Mouse (Mus musculus): Measurements from ENCODE around the gene Hist3h2ba.

Hist3h2ba gene

DNA sequence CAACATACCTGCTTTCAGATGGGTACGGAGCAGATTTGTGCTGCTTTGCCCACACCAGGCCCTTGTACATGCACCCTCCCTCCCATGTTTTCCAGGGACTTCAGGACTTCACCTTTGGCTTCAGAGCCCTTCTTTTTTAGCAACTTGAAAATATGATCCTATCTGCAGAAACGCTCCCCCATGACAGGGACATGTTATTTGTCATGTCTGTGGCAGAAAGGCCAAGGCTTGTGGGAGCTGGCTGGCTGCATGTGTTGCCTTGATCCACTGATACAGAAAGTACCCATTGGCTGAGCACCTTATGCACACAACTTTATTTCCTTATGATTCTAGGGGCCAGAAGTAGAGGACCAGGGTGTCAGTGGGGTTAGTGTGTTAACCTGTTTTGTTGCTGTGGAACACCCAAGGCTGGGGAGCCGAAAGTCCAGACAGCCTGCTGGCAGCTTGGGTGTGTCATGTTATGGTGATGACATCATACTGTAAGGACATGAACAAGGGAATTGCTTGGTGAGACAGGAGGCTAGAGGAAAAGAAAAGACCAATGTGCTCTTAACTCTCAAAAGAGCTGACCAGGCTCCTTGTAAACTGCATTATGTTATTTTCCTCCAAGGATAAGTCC is 36.7 kb downstream of the Hist3h2ba start:
- DNase-seq (ENCODE audit: low read depth): no peak

- DNase-seq (ENCODE audit: low read depth): no peak
Observed at GRCm38 (mm10) chr11:58989166-58989565, 40.4 kb downstream of the Hist3h2ba start.

GRCm38 (mm10) chr11:58990141-58990540 is 41.4 kb downstream of the Hist3h2ba start:
- no peak for DNase-seq (ENCODE audit: low read depth)

DNA sequence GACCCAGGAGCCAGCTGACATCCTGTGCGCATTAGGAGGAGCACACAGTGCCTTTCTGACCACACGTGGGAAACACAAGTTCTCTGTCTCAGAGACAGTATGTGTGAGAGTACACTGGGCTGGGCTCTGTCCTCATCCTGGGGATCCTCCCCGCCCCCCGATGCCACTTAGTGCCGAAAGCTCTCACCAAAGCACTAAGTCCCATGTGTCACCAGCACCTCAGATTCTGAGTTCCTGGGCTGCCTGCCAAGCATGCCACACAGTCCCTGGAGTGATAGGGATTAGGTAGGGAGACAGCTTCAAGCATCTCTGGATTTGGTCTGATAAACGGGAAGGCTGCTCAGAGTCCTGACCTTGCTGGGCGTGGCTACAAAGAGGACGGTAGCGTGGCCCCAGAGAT is 42.1 kb downstream of the Hist3h2ba start:
- no peak for DNase-seq (ENCODE audit: low read depth)

GRCm38 (mm10) chr11:58991911-58992310 is 43.2 kb downstream of the Hist3h2ba start:
- DNase-seq (ENCODE audit: low read depth): no peak

- no peak for DNase-seq (ENCODE audit: low read depth)
Observed at GRCm38 (mm10) chr11:58993091-58993670, 44.5 kb downstream of the Hist3h2ba start.

DNA sequence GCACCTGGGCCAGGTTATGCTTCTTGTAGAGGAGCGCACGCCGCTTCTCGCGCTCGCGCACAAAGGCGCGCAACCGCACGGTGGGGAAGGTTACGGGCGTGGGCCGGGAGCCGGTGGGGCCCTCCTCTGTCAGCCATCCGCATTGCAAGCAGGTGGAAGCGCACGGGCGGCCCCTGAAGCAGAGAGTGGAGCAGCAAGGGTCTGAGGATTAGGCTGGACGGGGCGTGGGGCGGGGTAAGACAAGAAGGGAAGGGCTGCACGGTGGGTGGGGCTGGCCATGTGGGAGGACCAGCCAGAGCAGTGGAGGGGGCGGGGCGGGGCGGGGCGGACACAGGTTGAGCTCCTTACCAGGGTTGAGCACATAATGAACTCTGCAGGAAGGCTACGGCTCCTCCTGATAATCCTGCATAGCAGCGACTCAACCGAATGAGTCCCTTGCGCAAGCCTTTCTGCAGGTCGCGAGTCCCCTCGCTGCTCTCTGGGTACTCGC is 45.7 kb downstream of the Hist3h2ba start:
- DNase-seq (ENCODE audit: low read depth): no peak

DNA sequence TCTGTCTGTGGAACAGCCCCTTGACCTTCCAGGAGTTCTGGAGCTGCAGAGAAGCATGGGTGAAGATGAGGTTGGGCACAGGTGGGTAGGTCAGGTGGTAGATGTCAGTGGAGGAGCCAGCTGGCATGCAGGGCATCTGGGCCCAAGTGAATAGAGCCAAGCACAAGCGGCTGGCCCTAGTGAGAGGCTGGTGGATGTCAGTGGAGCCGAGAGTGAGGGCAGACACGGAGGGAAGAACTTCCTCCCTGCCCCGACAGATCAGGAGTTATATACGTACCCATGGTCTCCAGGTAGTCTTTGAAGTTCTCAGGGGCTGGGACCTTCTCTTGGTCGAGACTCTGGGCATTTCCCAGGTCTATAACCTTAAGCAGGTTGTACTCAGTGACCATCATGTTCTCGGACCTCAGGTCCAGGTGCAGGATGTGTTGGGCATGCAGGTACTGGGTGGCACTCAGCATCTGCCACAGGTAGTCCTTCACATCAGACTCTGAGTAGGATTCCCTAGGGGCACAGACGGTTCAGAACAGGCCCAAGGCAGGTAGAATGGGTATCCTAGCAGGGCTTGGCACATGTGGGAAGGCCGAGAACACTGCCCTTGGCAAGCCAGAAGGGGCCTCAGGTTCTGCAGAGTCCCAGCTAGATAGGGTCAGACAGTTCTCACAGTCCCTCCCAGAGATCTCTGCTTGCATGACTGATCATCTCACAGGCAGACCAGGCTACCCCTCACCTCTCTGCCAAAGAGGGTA is 46.5 kb downstream of the Hist3h2ba start:
- DNase-seq (ENCODE audit: low read depth): no peak

DNA sequence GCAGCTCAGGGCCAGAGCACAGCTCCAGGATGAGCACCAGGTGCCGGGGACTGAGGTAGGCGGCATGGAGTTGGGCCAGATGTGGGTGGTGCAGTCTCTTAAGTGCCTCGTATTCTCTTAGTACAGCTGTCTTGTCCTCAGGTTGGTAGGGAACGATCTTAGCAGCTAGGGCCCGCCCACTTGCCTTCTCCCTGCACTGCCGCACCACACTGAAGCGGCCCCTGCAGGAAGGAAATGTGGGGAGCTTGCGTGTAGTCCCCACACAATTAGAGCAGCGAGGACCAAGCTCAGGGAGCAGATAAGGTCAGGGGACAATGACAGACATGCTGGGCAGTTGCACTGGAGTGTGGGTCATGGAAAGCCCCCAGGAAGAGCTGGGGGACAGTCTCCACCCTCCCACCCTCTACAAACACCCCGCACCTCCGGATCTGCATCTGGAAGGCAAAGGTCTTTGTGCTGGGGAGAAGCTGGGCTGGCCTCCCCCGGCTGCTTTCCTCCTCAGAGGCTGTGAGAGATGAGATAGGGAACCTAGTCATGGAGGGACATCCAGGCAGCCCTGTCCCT is 47.2 kb downstream of the Hist3h2ba start:
- no peak for DNase-seq (ENCODE audit: low read depth)

DNA sequence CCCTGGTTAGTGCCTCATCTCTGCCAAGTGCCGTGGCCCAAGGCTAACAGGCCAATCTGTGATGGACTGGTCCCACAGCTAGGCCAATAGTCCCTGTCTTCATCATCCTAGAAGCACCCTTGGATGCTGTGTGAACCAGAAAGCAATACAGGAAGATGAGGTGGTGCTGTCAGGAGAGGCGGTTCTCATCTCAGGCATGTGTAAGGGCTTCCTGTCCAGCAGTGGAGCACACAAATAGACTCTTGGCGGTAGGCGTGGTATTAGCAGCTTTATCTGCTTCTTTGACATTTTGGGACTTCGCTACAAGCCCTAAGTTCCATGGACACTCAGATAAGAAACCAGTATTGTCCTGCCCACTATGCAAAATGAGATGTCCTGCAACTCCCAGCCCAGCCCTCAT is 48.8 kb downstream of the Hist3h2ba start:
- no peak for DNase-seq (ENCODE audit: low read depth)

All from c-Kit-positive CD71-negative TER-119-negative erythroid progenitor cells, embryonic 14.5 days (primary cell).